Mouse (Mus musculus) CD4-positive helper T cell, adult 2 months (primary cell): ENCODE measurements at regions not wholly inside any gene's neighbourhood (a gene's known extent, or its start where the extent isn't known, plus 50 kb on each side); places are given as distances from the start of the nearest gene placed in this dataset.

ENCODE experiments used
- DNase-seq: peaks from one replicate; pipeline ENCODE4 v3.0.0-alpha.2; 2012; ENCODE audit warnings: low read depth, missing footprints, low spot score

DNA sequence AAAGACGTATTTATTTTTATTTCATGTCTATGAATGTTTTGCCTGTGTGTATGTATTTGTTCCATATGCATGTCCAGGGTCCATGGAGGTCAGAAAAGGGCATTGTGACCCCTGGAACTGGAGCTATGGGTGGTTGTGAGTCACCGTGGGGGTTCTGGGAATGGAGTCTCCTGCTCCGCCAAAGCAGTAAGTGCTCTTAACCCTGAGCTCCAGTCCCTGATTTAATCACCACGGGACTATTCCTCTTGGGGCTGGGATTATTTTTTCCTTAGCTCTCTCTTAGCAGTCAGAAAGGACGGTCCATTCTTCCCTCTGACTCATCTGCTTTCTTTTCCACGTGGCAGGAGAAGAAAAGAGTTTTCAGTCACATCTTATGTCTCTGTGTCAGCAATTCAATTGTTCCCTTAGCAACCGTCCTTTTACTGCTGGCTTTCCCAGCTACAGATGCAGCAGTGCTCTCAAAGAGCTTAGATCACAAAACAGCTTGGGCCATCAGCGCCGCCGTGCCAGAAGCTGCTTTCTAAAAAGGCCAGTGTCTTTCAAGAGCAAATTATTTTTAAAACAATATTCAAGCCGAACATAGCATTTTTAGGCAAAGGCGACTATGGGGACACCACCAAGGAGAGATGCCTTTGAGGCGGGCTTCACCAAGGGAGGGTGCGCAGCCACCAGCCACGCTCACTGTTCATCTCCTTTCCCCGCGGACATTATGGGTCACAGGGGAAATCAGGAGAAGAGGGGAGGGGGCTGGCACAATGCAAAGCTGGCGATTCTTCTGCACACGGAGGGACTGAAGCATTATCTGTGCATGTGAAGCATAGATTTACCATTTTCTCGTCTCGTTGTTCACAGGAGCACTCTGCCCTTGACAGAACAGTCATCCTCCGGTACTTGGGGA lies 110.8 kb downstream of the Map3k7 start:
- DNase-seq = no peak

DNA sequence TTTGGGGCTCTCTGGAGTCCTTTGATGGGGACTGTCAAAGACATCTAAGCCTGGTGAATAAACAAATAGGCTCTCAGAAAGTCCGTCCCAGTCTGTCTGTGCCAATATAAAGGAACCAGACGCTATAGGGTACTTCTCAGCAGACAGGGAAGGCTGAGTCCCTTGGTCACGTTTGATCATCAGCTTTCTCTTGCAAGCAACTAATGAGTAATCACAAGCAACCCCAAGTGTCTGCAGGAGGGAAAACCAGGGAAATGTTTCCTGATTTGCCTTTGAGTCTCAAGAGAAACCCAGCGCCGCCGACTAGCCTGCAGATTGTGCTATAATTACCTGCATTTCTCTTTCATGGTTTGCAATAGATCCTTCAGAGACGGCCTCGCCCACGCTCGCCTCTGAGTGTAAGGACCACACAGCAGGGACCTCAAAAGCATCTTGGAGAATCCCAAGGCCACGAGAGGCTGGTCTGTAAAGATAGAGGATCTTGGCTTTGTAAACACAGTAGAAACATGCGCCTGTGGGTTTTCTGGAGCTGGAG lies 112.6 kb downstream of the Map3k7 start:
- DNase-seq = no peak

DNA sequence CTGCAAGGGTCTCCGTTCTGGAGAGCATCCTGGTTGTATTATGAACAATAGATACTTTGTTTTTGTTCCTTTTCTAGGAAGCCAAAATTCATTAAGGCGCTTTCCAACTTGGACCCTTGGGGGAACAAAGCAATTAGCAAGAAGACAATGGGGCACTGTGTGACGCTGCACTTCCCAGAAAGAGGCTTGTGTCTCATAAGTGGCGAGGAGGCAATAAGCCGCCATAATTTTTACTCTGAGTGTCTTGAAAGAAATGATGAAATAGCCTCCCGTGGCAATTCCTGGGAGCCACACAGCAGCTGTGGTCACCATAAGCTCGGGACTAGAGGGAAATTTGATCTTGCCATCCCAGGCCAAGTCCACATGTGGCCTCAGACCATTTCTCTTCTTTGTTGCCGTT lies 119.6 kb downstream of the Map3k7 start:
- DNase-seq = no peak

DNA sequence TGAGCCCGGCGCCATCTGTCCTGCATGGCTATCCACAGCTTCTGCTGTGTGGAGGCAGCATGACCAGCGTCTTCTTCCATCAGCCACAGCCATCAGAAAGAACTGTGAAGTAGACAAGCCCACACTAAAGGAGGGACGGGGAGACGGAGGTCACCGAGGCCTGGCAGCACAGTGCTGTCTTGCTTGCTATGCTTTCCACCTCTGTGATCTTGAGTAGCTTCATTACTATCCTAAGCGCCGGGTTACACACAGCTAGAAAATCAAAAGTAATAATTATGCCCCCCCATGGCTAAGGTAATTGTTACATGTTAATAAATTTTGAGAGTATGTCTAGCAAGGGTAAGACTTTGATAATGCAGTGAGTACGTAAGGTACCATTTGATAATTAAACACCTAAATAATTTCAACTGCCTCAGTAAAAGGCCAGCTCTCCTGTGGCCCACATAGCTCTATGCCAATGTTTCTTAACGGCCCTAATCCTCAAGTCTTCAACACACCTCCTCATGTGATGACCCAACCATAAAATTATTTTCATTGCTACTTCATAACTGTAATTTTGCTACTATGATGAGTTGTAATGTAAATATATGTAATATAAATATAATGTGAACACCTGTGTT lies 120.5 kb downstream of the Map3k7 start:
- DNase-seq = no peak

DNA sequence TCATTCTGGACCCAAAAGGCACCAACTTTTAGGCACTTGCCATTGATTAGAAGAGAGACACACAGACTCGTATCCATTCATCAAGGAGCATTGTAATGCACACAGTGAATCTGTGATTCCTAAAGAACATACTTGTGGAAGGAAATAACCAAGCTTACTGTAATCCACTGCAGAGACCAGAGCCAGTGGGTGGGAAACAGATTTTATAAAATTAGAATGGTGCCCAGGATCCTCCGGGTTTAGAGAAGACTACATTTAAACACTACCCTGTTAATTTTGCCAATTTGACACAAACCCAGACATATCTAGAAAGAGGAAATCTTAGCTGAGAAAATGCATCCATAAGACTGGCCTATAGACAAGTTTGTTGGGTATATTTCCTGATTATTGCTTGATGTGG lies 121.1 kb downstream of the Map3k7 start:
- DNase-seq = no peak

DNA sequence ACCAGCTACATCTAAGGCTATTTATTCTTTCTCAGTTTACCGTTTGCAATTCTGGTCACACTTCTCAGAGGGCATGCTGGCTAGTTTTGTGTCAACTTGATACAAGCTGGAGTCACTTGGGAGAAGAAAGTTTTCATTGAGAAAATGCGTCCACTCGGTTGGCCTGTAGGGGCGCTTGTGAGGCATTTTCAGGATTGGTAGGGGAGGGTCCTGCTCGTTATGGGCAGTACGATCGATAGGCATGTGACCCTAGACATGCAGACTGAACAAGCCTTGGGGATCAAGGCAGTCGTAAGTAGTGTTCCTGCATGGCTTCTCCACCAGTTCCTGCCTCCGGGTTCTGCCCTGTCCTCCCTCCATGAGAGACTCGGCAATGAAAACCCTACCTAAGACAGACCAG lies 127.2 kb downstream of the Map3k7 start:
- no peak for DNase-seq

DNA sequence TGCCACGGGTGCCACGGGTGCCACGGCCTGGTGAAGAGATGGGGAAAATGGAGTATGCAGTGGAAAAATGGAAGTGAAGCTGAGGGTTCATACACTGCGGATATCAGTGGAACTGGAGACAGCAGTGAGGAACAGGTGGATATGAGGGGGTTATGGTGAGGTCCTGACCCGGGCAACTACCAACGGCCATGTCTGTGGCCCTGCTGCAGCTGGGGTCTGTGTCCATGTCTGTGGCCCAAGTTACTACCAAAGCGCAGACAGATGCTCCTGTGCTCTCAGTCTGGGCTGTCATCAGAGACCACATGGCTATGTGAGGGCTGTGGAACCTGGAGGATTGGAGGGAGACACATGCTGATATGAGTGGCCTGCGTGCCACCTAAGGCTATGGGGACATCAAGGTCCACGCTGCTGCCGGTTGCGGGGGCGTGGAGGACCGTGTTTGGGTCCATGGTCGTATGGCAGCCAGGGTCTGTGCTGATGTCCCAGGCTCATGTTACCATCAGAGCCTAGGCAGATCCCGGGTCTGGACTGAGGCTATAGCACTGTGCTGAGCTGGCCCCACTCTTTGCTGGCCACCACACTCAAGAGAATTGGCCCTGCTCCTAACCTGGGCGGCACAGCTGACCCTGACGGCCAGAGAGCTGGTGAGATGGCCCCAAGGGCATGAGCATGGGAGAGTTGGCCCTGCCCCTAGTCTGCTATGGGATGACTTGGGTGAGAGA lies 128.6 kb downstream of the Map3k7 start:
- no peak for DNase-seq

DNA sequence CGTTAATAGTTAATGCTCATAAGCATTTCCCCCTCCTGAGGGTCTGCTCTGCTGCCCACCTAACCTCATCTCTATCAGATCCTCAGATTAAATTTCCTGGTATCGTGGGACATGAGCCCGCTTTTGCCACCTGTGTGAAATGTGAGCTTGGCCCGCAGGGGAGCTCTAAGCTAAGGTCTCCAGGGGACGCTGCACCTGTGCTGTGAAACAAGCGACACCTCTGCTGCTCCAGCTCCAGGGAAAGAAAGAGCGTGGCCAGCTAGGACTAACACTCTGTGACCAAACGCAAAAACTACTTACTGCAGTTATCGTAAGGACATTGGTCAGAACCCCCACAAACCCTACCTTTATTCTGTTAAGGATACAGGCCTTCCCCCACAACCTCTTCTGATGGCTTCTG lies 134.3 kb downstream of the Map3k7 start:
- DNase-seq = no peak

DNA sequence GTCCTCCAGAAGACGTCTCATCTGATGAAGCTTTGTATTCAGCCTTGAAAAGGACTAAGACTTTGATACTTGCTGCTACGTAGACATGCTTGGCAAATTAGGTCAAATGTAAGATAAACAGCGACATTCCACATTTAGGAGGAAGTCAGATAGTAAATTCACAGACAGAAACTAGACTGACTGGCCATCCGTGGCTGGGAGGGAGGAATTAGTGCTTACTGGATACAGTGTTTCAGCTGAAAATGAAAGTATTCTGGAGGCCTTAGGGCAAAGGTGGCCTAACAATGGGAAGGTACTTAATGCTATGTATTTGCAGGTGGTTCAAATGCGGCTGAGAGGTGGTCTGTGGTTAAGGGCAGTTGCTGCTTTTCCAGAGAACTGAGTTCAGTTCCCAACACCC lies 137.1 kb downstream of the Map3k7 start:
- DNase-seq = no peak

DNA sequence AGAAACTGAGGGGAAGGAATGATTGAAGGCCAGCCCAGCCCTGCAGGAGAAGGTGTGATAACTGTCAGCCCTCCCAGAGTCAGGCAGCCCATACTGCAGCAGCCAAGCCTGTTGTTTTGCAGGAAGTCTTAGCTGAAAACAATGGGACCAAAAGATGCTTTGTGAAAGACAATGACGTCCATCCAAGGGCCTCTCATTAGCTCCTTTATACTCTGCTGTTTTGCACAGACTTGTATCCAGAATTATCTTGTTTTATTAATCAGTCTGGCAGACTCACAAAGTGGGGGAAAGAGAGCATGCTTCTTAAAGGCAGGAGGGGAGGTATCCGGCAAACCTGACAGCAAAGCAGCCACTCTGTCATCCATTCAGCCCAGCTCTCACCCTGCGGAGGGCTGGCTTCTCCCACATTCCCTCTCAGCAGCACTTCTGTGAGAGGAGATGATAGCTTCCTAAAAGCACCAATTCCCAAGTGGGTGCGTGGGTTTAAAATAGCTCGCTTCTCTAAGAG lies 131.9 kb upstream of the Bach2 start:
- no peak for DNase-seq

DNA sequence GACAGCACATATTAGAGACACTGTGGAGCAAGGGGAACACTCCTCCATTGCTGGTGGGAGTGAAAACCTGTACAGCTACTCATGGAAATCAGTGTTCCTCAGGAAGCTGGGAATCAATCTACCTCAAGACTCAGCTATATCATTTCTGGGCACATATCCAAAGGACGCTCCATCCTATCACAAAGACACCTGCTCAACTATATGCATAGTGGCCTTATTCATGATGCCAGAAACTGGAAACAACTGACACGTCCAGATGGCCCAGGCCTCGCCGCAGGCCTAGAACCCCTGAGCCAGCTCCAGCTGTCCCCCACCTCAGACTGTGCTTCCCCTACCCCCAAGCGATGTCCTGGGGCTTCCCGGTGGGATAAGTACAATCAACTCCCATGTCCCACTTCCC lies 116.3 kb upstream of the Bach2 start:
- no peak for DNase-seq

DNA sequence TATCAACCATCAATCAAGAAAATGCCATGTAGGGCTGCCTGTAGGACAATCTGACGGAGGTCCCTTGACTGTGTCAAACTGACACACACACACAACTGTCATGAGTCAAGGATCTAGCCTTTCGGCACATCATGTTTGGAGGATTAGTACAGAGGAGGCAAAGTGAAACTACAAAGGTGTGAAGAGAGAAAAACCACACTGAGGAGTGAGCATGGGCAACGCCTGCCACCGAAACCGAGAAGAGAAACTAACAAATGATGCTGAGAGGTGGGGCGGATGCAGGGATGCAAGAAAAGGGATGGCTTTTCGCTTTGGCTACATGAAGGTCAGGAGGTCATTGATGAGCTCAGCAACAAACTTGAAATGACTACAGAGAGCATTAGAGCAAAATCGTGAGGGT lies 111.8 kb upstream of the Bach2 start:
- DNase-seq = peak; percentile 88

DNA sequence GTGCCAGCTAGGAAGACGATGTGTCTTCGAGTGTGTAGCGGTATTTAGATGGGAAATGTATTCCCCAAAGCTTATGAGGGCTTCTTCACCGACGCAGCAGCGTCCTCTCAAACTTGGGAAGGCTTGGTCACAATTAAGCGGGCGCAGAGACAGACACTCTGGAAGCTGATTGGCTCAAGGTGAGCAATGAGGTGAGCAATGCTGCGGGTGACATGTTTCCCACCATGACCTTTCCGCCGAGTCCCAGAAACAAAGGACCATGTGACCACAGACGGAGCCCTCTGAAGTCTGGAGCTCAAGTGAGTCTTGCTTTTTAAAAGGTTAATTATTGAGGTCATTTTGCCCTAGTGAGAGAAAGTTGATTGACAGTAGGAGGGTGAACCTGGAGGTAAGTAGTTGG lies 108.0 kb upstream of the Bach2 start:
- DNase-seq = no peak

DNA sequence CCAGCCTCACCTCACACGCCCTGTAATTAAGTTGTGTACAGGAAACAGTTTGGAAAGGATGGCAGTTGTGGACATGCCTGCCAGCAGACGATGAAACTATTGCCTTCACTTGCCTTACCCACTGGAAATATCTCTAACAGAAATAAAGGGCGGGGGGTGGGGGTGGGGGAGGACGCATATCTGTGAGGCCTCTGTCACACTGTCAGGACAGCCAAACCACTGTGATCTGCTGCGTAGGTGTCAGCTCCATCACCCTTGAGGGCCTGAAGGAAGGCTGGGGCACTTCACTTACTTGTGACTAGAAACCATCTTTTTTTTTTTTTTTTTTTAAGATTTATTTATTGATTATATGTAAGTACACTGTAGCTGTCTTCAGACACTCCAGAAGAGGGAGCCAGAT lies 106.8 kb upstream of the Bach2 start:
- no peak for DNase-seq

DNA sequence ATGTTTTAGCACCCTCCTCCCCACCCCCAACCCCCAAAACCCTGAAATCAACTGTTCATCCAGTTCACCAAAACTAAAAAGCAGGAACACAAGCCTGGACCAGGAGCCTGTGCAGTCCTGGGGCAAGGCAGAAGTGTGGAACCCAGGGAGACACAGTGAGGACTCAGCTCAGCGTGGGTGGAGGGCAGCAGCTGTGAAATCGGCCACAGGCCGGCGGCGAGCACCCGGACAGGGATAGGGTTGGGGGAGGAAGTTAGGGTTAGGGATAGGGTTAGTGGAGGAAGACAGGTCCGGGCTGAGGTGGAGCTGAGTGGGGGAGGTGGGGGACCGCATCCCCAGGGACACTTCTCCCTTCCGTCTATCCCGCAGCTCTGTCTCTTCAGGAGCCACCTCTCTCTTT lies 102.5 kb upstream of the Bach2 start:
- DNase-seq = no peak

DNA sequence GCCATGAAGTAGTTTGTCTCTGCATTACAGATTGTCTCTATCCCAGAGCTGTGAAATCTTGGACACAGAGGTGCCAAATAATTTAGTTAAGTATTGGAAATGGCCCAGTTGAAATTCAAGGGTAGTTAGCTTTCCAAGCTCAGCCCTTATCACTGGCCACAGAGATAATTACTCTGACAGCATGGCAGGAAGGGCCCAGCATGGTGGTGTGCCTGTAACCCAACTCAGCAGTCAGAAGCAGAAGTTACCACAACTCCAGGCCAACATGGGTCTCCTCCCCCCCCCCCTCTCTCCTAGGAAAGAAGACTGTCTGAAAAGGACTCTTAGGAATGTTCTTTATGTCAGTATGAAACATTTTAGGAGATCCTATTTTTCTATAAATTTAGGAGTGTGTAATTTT lies 101.4 kb upstream of the Bach2 start:
- no peak for DNase-seq

DNA sequence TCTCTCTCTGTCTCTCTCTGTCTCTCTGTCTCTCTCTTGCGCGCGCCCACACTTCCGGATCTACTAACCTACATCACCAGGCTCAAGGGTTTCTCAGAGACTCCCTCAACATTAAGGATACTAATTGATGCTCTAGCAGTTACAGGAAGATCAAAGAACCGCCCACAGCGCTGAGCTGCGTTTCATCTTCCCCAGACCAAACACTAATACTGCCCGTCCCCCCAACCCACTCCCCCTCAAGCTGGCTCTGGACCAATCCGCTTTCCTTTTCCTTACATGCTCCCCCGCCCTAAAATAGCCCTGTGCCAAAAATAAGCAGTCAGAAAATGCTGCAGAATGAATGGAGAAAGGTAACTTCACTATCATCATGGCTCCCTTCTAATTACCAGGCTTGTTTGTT lies 100.6 kb upstream of the Bach2 start:
- peak; percentile 30 for DNase-seq

DNA sequence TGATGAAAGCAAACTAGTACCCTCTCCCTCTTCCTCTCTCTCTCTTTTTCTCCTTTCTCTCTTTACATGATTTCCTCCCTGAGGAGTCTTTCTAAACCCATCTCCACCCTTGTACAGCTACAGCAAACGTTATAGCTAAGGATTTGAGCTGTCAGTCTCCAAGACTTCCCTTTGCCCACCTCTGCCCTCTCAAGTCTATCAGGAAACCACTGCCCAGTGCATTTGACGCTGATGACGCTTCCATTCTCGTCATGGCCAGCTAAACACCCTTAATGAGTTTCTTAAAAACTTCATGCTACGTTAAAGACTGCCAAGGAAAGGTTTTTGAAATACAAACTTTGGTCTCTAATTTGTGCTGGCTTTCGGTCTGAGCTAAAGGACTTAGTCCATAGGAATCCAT lies 99.0 kb upstream of the Bach2 start:
- DNase-seq = no peak

DNA sequence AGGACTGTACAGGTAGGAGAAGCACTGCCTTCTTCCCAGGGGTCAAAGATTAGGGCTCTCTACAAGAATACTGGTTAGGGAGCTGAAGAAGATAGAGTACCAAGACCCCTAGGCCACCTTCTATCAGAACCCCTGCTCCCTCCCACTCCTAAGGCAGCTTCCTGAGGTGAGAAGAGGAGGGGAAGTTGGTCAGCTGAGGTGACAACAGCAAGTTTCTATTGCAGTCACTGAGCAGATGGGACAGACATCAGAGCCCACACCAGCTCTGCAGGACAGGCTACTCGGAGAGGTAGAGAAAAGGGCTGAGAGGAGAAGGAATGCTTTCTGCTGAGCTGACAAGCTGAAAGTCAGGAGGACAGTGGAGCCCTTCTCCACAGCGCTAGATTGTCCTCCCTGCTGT lies 98.5 kb upstream of the Bach2 start:
- no peak for DNase-seq

DNA sequence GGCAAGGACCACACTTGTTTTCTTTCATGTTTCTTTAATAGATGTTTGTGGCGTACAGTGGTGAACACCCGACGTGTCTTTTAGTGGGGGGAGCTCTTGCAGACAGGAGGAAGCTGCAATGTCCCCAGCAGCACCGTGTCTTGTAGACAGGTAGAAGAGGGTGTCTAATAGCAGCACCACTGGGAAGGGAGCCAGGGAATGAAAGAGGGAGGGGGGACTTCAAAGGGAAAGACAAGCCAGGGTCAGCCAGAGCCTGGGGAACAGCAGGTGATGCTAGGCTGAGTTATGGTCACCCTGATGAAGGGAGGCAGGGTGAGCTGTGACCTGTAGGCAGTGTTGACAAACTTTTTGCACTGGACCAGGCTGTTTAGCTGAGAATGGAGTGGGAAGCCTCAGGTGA lies 96.4 kb upstream of the Bach2 start:
- no peak for DNase-seq

DNA sequence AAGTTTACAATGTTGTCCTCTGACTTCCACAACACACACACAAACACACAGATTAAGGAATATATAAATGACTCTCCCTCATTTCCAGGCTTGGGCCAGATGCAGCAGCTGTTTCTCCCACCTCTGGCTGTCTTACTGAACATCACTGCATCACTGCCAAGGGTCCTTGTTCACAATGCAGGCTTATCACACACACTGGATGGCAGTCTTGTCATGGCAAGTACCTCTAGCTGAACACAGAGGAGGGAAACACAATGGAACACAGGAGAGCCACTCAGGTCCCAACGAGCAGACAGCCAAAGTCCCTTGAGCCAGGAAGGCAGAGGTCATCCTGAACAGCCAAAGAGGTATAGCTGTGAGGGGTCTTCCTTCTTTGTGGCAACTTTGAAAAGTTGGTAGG lies 91.5 kb upstream of the Bach2 start:
- no peak for DNase-seq

DNA sequence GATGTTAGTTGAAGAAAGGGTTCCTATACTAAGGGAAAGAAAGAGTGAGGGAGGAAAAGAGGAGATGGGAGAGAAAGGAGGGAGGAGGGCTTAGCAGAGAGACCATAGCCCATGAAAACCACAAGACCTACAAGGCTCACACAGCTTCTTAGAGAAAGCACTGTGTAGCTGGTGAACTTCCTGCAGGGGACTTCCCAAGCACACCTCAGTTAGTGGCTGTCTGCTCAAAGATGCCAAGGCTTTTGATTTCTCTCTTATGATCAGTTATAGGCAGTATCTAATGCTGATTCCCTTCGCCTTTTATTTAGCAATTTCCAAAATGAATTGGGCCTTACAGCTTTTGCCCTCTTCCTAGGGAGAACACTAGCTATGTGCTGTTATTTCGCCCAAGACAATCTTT lies 90.0 kb upstream of the Bach2 start:
- DNase-seq = peak; percentile 87
